Mouse (Mus musculus): Measurements from ENCODE around the gene Esrrb.

Esrrb gene

DNA sequence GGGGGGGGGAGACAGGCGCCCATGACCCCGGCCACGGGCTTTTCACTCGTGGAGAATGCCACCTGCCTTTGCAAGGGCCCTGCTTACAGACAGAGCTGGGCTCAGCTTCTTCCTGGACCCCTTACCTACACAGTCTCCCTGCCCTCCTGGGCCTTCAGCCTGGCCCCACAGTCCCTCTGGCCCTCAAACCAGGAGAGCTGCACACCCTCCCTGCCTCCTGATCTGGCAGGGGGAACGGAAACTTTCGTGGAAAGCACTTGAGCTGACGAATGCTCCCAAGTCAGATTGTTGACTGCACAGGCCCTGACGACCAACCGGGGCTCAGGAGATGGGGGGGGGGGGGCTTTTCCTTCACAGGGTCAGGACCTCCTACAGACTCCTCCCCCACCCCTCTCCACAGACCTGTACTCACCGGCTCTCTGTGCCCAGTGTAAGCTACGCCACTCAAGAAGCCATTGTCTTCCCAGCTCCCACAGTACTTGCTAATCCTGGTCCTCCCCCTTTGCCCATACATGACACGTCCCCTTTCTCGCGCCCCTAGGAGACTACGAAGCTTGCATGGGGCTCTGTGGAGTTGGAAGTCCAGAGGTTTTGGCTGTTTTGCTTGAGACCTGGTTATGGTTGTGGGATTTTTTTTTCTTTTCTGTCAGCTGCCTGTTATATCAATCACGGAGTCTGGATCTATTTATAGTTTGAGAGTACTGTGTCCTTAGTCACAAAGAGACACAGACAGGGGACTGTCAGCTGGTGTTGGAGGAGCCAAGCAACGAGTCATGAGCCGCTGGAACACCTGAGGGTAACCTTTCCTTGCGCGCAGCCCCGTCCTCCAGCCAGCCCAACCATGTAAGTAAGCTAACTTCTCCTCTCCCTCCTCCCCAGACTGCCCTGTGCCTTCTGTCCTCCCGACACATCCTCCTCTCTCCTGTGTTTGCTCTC, at the start of gene Esrrb:
Gene Esrrb (plus strand): TSS at position 422 of the 936 bp plus-strand sequence.
- no peak for DNase-seq

DNA sequence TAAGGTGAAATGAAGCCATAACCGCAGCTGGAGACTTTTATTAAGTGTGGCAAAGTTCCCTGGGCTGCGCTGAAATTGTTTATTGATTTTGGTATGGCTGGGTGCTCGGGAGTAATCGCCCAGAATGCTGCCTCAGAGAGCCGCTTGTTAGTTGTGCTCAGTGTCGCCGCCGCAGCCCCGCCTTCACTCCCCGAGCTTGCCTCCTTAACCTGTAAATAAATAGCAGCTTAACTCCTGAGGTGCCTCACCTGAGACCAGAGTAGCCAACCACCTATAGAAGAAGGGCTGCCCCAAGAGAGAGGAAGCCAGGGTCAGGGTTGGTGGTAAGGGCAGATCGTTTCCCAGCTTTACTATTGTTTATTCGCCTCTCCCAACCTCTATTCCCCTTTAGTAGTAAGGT, 40.3 kb upstream of the Esrrb start:
- no peak for DNase-seq

DNA sequence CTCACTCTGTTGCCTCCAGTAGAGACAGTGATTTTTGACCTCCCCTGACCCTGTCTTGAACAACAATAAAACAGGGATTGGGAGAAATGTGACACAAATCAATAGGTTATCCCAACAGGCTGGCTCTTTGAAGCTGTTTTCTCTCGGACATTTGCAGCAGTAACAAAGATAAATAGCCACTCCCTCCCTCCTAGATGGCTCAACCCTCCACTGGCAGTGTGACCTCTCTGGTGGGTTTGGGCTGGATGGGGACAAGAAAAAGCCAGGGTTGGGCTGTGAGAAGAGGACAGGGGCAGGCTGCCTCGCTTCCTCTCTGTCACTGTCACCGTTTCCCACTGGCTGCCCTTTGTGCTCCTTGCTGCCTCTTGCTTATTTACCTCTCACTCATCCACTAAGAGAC, 36.6 kb upstream of the Esrrb start:
- DNase-seq: no peak

DNA sequence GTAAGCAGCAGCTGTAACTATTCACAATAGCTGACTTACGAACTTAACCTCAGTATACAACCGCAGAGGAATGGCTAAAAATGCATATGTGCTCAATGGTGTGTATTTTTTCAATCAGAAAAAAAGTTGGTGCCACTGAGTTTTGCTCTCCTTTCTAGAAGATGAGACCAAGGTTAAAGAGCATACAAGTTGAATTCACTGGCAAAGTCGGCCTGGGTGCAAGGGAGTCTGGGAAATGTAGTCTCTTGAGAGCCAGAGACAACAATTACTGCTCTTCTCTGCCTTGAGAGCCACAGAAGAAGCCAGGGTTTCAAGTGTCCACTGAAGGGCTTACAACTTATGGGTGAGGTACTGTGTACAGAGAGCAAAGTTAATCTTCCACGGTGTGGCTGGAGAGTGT, 31.1 kb upstream of the Esrrb start:
- DNase-seq: no peak

DNA sequence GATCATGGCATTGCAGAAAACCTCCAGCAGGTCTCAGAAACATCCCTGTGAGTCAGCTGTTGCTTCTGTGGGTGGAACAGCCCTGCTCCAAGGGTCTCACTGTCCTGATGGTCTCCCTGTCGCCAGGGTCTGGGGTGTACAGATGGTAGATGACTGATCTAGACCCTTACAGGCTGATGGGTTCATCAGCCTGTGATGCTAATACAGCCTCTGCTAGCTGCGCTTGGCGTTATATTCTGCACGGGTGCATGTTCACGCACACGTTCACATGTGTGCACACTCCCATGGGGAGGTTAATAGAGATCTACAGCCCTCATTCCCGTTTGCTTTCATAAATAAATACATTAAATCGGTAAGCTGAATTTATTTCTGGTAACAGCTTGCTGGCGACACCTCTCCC, 30.2 kb upstream of the Esrrb start:
- DNase-seq: no peak

DNA sequence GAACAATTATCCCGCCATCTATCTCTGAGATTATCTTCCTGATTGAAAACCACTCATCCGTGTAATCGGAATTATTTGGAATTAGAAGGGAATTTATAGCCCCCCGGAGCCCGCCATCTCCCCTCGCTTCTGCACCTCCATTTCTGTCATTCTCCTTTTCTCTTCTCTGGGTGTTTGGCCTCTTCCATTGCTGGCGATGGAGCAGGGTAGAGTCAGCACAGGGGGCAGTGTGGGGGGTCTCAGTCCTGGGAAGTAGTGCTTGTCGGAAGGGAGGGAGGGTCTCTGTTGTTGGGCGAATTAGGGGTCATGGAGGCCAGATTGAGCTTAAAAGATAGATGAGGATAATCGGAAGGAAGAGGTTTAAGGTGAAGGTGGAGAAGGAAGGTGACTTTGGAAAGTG, 29.7 kb upstream of the Esrrb start:
- no peak for DNase-seq

DNA sequence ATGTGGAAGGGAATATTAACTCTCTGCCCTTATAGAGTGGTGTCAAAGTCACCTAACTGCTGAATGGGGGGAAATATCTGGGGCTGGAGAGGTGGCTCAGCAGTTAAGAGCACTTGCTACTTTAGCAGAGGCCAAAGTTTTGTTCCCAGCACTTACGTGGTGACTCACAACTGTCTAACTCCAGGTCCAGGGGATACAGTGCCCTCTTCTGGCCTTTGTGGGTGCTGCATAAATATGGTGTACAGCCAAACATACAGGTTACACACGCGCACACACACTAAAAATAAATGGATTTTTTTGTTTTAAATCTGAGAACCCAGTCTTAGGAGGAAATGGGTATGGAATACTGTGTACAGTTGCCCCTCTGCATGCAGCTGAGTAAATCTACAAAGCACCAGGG, 24.7 kb upstream of the Esrrb start:
- no peak for DNase-seq

DNA sequence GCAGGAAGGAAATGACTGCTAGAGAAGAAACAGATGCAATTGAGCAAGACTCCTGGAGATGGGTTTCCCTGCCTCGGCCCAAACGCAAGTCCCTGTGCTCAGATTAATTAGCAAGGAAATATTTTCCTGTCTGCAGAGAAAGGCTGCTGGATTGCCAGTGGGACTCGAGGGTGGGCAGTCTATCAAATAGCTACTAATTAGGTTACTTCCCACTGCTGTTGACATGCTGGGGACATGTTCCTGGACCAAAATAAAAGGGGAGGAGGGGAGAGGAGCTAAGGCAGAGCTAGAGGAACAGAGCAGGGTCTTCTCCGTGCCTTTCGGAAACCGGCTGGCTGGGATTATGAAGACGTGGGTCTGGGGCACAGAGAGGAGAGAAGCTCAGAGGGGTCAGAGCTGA, 24.0 kb upstream of the Esrrb start:
- no peak for DNase-seq

DNA sequence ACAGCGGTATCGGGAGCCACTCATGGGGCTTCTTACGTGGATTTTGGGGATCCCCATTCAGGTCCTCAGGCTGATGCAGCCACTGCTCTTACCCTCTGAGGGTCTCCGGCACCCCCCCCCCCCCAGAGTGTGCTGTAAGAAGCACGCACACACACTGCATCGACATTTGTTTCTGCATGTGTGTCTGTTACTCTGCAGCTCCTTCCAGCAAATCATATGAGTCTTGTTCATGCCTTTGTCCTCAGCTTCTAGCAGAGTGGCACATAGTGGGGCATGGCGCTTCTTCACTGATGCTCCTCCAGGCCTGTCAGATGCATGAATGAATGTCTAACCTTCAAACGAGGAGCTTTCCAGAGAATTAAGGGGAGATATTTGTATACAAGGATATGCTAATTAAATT, 11.4 kb upstream of the Esrrb start:
- no peak for DNase-seq

DNA sequence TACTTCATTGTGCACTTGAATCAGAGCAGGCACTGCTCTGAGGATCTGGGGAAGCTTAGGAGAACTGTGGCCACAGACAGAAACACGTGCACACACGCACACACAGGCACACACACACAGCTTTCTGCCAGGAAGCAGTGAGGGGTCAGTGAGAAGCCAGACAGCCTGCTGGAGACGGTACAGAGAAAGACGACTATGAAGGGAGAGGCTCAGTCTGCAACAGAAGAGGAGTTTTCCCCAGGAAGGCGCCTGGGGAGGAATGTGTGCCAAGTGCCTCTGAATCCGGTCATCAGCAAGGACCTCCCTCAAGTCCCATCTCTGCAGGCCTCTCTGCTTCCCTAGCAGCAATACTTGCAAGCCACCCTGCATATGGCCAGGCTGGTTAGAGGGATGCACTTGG, 1.5 kb upstream of the Esrrb start:
- no peak for DNase-seq

DNA sequence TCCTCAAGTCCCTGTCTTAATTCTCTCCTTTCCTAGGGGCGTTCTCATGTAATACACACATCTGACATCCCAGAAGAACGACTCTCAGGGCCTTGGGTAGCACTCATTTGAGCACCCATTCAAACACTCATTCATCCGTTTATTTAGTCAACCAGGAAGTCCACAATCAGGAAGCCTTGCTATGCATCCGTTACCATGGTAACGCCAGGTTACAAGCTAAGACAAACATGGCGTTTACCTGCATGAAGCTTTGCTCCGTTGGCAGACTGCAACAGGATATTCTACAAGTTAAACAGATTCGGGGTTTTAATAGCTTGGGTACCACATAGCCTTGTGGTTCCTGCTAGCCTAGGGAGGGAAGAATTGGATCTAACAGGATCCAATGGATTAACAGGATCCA, 1.0 kb upstream of the Esrrb start:
- no peak for DNase-seq

DNA sequence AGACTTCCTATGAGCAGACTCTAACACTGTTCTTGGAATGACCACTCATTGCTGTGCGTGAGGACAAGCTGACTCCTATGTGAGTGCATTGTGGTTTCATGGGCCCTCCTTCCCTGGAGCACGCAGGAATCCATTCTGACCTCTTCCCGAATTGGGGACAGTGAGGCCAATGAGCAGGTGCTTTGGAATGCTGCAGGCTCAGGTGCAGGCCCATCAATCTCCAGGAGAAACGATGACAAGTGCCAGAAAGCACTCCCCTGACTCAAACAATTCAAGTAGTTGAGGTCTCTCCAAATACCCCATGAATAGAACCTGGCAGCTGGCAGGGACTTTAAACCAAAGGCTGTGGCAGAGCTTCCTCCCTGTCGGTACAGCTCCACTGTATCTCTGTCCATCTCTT, 3.4 kb downstream of the Esrrb start:
- DNase-seq: no peak

DNA sequence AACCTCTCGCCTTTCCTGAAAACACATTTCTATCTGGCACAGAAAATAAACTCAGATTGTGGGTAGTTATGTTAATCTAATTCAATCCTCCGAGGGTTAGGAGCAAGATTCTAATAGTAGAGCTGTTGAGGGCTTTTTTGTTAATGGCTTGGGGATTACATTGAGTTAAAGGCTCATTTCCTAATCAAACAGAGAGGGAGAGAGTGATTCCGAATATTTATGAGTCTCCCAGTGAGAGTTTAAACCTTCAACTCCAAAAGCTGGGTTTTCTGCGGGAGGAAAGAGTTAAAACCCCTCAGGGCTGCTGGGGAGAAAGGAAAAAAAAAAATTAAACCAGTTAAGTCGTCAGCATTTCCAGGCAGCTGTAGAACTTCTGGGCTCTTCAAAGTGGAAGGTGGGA, 3.8 kb downstream of the Esrrb start:
- DNase-seq: no peak

DNA sequence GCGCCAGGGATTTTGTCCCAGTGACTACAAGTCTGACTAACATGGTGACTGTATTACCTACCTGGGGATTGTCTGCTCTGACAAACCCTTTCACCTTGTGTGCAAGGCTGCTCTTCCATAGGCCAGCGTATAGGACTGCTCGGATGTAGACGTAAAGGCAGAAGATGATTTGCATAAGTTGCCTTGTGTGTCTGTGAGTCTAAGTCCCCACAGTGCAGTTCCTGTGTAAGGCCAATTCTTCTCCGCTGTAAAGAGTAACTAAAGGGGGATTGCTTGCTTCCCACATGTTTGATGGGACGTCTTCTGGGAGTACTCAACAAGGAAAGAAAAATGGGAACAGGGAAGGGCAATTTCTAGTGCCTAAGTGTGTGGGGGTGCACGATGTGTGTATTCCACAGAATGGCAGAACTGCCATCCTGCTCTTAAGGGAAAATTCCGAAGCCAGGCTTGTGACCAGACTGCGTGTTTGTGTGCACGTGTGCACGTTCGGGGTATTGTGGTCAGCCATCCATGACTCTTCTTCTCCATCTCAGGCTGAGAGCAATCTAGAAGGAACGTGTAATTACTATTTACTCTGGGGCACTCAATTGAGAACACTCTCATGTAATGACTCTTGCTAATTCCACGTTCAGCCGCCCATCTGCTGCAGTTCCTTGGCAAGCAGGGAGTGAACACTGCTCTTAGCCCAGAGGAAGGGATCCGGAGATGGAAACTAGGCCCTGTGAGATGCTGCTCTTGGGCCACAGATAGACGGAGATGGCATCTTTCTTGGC, 9.9 kb downstream of the Esrrb start:
- no peak for DNase-seq

DNA sequence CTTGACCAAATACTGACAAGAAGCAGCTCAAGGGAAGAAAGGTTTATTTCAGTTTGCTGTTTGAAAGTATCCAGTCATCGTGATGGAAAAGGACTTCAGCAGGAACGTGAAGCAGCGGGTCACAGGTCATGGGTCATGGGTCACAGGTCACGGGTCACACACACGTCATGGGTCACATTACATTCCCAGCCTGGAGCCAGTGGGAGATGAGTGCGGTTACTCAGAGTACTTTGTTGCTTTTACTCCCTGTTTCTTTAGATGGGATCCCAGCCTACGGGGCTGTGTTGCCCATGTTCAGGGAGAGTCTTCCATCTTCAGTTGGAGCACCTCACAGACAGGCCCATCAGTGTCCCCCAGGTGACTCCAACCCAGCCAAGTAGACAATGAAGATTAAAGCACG, 13.4 kb downstream of the Esrrb start:
- no peak for DNase-seq

DNA sequence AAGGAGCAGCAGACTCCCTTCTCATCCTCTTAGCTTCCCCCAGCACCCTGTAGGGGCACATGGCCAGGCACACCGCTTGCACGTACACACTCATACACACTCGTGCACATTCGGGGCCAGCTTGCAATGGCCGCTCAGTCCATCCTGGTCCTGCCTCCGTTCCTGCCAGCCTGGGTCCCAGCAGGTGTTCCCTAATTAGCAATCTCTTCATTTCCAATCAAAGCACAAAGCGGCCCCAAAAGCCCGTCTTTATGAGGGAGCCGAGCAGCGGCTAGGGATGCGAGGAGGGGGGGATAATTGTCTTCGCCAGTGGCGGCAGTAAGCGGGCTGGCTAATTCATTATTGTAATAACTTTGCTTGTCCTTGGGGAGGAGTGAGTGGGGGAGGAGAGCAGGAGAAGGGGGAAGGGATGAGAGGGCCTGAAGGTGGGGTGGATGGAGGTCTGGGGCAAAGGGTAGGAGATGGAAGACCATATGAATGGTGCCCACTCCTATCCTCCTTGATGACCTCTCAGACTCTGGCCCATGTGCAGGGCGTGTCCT, 18.8 kb downstream of the Esrrb start:
- no peak for DNase-seq

DNA sequence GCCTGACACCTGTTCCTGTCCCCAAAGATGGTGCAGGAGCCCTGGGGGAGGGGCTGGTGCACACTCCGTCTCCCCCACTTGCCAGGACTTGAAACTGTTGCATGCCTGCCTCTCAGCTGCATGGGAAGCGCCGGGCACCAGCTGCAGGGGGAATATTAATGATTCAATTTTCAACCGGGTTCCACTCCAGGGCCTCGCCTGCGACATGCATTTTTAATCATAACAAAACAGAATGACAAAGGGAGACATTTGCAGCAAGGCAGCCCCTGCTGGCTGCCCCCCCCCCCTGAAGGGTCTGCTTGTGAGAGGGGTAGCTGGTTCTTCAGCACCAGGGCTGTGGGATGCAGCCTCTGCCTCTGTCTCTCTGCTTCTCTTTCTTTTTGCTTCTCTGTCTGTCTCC, 22.9 kb downstream of the Esrrb start:
- DNase-seq: no peak

DNA sequence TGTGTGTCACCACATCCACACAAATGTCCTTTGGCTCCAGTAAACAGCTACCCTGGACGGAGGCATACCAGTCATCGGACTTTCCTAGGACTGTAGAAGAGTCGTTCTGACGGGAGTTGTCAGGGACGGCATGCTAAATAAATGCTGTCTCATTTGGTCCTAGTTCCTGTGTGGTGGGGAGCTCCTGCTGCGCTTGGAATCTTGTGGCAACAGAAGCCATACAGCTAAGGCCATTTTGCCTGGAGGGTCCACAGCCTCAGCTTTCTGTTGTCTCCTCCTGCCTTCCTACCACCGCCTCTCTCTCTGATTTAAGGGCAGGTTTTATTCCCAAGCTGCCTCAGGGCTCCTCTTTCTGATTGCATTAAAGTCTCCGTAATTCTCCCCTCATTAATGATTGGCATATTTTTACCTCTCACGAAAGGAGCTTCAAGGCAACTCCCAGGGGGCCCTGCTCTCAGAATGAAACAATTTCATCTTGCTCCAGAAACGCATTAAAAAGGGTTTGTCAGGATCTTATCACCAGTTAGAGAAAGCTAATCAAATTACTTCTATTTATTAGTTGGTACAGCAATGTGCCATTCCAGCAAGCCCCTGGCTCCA, 26.9 kb downstream of the Esrrb start:
- DNase-seq: no peak

DNA sequence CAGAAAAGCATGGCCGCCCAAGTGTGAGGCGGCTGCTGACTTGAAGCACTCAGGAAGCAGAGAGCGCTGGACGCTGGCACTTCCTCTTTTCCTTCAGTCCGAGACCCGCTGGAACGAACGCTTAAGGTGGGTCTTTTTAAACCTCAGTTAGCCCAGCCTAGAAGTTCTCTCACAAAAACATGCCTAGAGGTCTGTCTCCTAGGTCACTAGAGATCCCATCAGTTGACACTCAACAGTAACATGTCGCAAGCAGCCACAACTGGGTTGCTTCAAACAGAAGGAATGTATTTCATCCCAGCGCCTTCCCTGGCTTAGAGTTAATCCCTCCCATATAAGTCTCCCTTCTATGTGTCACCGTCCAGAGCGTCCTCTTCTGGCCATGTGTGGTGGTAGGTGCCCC, 33.9 kb downstream of the Esrrb start:
- no peak for DNase-seq

DNA sequence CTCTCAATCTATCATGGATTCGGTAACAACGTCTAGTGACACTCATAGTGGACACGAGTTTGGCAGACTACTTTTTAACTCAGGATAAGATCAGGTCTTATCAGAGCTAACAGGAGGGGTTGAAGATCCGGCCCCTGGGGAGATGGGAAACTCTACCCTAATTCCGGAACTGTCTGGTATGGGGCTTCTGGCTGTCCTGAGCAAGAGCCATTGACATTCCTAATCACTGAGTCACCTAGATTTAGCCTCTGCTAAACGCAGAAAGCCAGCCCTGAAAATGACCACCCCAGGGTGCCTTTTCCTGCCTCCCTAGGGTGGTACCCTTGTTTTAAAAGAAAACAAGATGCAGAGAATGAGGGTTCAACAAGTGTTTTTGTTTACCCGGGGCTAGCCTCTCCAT, 34.4 kb downstream of the Esrrb start:
- no peak for DNase-seq

DNA sequence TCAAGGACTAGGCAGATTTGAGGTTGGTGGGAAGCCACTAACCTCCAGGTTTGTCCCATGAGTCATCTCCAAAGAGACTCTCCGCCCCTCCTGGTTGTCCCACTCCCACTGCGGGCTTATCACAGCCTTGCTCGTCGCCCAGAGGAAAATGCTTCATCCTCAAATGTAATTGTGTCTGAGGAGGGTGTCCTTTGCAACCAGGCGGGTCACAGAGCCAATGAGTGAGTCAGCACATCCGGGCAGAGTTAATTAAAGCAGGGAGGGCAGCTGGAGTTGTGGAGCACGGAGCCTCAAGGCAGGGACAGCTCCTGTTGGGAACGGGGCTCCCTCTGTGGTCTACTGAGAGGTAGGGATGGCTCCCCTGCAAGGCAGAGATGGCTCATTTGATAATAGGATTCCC, 37.8 kb downstream of the Esrrb start:
- DNase-seq: no peak

DNA sequence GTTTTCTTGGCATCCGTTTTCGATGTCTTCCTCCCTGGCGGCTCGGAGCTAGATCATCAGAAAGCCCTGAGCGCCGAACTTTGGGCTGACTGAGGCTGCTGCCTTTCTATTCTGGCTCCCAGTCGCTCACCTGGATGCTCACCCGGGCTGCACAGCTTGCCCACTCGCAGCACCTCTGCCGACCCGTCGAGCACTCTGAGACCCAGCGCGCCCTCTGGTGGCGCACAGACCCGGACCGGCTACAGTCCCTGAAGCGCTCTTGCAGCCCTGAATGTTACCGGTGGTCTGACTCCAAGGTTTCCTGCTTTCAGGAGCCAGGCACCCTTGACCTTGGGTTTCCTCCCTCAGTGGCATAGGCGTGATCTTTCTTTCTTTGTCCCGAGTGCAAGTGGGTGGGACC, 41.8 kb downstream of the Esrrb start:
- peak; percentile 61 for DNase-seq

DNA sequence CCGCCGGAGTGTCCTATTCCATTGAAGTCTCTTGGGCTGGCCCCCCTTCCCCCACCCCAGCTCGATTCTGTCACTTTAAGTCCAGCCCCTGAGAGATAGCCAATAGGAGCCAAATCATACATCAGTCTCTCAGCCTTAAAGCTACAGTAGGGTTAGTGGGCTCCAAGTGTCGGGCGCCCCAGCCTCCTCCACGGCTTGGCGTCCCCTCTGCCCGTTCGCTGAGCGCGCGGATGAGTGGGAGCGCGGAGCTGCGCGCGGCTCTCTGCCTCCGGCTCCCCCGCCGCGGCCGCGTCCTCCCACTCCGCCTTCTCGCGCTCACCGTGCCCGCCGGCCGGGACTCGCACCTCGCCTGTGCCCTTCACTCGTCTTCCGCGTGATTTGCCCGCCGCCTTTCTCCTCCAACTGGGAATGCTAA, 60.6 kb downstream of the Esrrb start:
- peak; percentile 59 for DNase-seq
